Mouse (Mus musculus) MEL (cell line): Measurements from ENCODE around the gene Gabra1. TPM values are rescaled to one million over a fixed set of nuclear protein-coding genes. Genes with fewer than 3 reads are reported as not detected.

Experiments used
- DNase-seq: peaks from one replicate; pipeline ENCODE4 v3.0.0; 2011; ENCODE audit warnings: low read depth, low spot score
- H3K27ac ChIP-seq: 2 replicates; pipeline ENCODE4 v1.5.1; 2012; ENCODE audit warnings: low read depth, mild to moderate bottlenecking, control low read depth, low read length, moderate library complexity; ENCODE audit not compliant: control insufficient read depth
- H3K27me3 ChIP-seq, 2 experiments: fragments of 150-350 bp in 1 of 2; sonication (generic) in 1 of 2; 2 replicates each; pipeline ENCODE4 v1.6.1; 2012; ENCODE audit warnings: low read length in 2 of 2, mild to moderate bottlenecking in 2 of 2, improper control_type of control experiment in 1 of 2, moderate library complexity in 1 of 2; ENCODE audit not compliant: insufficient read depth in 2 of 2, control insufficient read depth in 1 of 2
- H3K36me3 ChIP-seq, 2 experiments: 2 replicates each; pipeline ENCODE4 v1.6.1; 2012 to 2014; ENCODE audit warnings: low read length in 2 of 2, improper control_type of control experiment in 1 of 2, inconsistent platforms in 1 of 2, mild to moderate bottlenecking in 1 of 2; ENCODE audit not compliant: insufficient read depth in 2 of 2, control insufficient read depth in 1 of 2
- H3K4me1 ChIP-seq, 2 experiments: fragments of 150-350 bp in 1 of 2; sonication (generic) in 1 of 2; 2 replicates each; pipeline ENCODE4 v1.6.1; 2012; ENCODE audit warnings: low read length in 2 of 2, improper control_type of control experiment in 1 of 2, mild to moderate bottlenecking in 1 of 2; ENCODE audit not compliant: insufficient read depth in 2 of 2, control insufficient read depth in 1 of 2
- H3K4me3 ChIP-seq, 2 experiments: fragments of 150-350 bp in 1 of 2; sonication (generic) in 1 of 2; 2 replicates each; pipeline ENCODE4 v1.5.1; 2012; ENCODE audit warnings: low read depth in 2 of 2, low read length in 2 of 2, mild to moderate bottlenecking in 2 of 2, moderate library complexity in 2 of 2, control low read depth in 1 of 2, improper control_type of control experiment in 1 of 2; ENCODE audit not compliant: control insufficient read depth in 1 of 2, insufficient read depth in 1 of 2
- H3K79me2 ChIP-seq: 2 replicates; pipeline ENCODE4 v1.6.1; 2012; ENCODE audit warnings: mild to moderate bottlenecking, low read length, moderate library complexity; ENCODE audit not compliant: control insufficient read depth, poor library complexity, insufficient read depth
- H3K9ac ChIP-seq: 2 replicates; pipeline ENCODE4 v1.6.1; 2012; ENCODE audit warnings: low read depth, mild to moderate bottlenecking, control low read depth, low read length, moderate library complexity; ENCODE audit not compliant: control insufficient read depth, poor library complexity, severe bottlenecking
- H3K9me3 ChIP-seq: fragments of 150-350 bp; sonication (generic); replicated peaks from 2 replicates; pipeline ENCODE4 v1.6.1; 2012; ENCODE audit warnings: mild to moderate bottlenecking, low read length, improper control_type of control experiment, moderate library complexity; ENCODE audit not compliant: insufficient read depth
- BHLHE40 ChIP-seq: IDR thresholded peaks from 2 replicates; pipeline ENCODE4 v1.6.1; 2012; ENCODE audit warnings: low read depth, mild to moderate bottlenecking, inconsistent platforms, low read length, improper control_type of control experiment, borderline replicate concordance
- E2F4 ChIP-seq: IDR thresholded peaks from 2 replicates; pipeline ENCODE4 v1.6.1; 2011; ENCODE audit warnings: low read depth, low read length, improper control_type of control experiment, borderline replicate concordance
- HCFC1 ChIP-seq: IDR thresholded peaks from 2 replicates; pipeline ENCODE4 v1.6.1; 2012; ENCODE audit warnings: low read depth, mild to moderate bottlenecking, inconsistent platforms, low read length, improper control_type of control experiment, moderate library complexity
- KAT2A ChIP-seq: conservative IDR thresholded peaks from 2 replicates; pipeline ENCODE4 v1.6.1; 2012; ENCODE audit warnings: low read depth, low read length, improper control_type of control experiment, inconsistent platforms
- MAFK ChIP-seq: IDR thresholded peaks from 2 replicates; pipeline ENCODE4 v1.6.1; 2011; ENCODE audit warnings: low read depth, mild to moderate bottlenecking, low read length, improper control_type of control experiment, borderline replicate concordance
- MAX ChIP-seq: IDR thresholded peaks from 2 replicates; pipeline ENCODE4 v1.6.1; 2011; ENCODE audit warnings: low read length, improper control_type of control experiment
- MAZ ChIP-seq: IDR thresholded peaks from 2 replicates; pipeline ENCODE4 v1.6.1; 2012; ENCODE audit warnings: low read depth, mild to moderate bottlenecking, inconsistent platforms, low read length, improper control_type of control experiment
- MEF2A ChIP-seq: IDR thresholded peaks from 2 replicates; pipeline ENCODE4 v1.6.1; 2014; ENCODE audit warnings: low read depth, mild to moderate bottlenecking, inconsistent platforms, low read length, improper control_type of control experiment; ENCODE audit not compliant: poor library complexity, insufficient replicate concordance, severe bottlenecking; ENCODE audit errors: extremely low read depth
- NRF1 ChIP-seq: IDR thresholded peaks from 2 replicates; pipeline ENCODE4 v1.6.1; 2014; ENCODE audit warnings: low read depth, mild to moderate bottlenecking, inconsistent platforms, low read length, improper control_type of control experiment, moderate library complexity; ENCODE audit not compliant: poor library complexity, insufficient read depth, severe bottlenecking
- POLR2A ChIP-seq, 2 experiments: IDR thresholded peaks; 2 replicates each; pipeline ENCODE4 v1.6.1; 2011 to 2012; ENCODE audit warnings: low read length in 2 of 2, mild to moderate bottlenecking in 2 of 2, control low read depth in 1 of 2, improper control_type of control experiment in 1 of 2, low read depth in 1 of 2, moderate library complexity in 1 of 2; ENCODE audit not compliant: control insufficient read depth in 1 of 2, insufficient read depth in 1 of 2, poor library complexity in 1 of 2
- SIN3A ChIP-seq: IDR thresholded peaks from 2 replicates; pipeline ENCODE4 v1.6.1; 2012; ENCODE audit warnings: low read length, improper control_type of control experiment, inconsistent platforms
- TBP ChIP-seq: IDR thresholded peaks from 2 replicates; pipeline ENCODE4 v1.8.0; 2011; ENCODE audit warnings: low read depth, low read length, improper control_type of control experiment
- TCF12 ChIP-seq: IDR thresholded peaks from 2 replicates; pipeline ENCODE4 v1.6.1; 2014; ENCODE audit warnings: low read depth, mild to moderate bottlenecking, inconsistent platforms, low read length, improper control_type of control experiment, moderate library complexity
- UBTF ChIP-seq: IDR thresholded peaks from 2 replicates; pipeline ENCODE4 v1.6.1; 2012; ENCODE audit warnings: low read depth, mild to moderate bottlenecking, inconsistent platforms, low read length, improper control_type of control experiment, moderate library complexity, borderline replicate concordance; ENCODE audit not compliant: insufficient read depth
- USF1 ChIP-seq: IDR thresholded peaks from 2 replicates; pipeline ENCODE4 v1.6.1; 2014; ENCODE audit warnings: low read depth, mild to moderate bottlenecking, inconsistent platforms, low read length, improper control_type of control experiment, moderate library complexity
- ZC3H11A ChIP-seq: IDR thresholded peaks from 2 replicates; pipeline ENCODE4 v1.6.1; 2012; ENCODE audit warnings: low read depth, mild to moderate bottlenecking, inconsistent platforms, low read length, improper control_type of control experiment
- ZKSCAN1 ChIP-seq: IDR thresholded peaks from 2 replicates; pipeline ENCODE4 v1.6.1; 2012; ENCODE audit warnings: low read depth, mild to moderate bottlenecking, inconsistent platforms, low read length, improper control_type of control experiment, moderate library complexity
- polyA plus RNA-seq, 2 experiments: library from polyadenylated mRNA; stranded (reverse) in 1 of 2; unstranded in 1 of 2; fragments of >175 nt in 1 of 2; fragments of >200 nt in 1 of 2; gene quantifications; 2 replicates each; pipeline versions ENCODE4 v1.2.1 to v1.2.4; 2012; ENCODE audit warnings: low replicate concordance in 2 of 2, low read depth in 1 of 2; ENCODE audit not compliant: insufficient read length in 2 of 2, insufficient read depth in 1 of 2, missing spikeins in 1 of 2
- total RNA-seq: library from RNA; depleted of rRNA; stranded (reverse); fragments of 300-350 nt; gene quantifications from 2 replicates; pipeline ENCODE4 v1.2.3, GENCODE M21; 2012; rRNA removed

Gabra1 gene
- total and polyA plus RNA-seq, 3 experiments: not detected

- no peaks in the 10 kb centered on the region for H3K4me1 ChIP-seq
- no peaks in the 10 kb centered on the region for H3K79me2 ChIP-seq
- no peaks in the 10 kb centered on the region for H3K27me3 ChIP-seq
- no peak for DNase-seq
- TF ChIP-seq ZC3H11A: no peak
- TF ChIP-seq BHLHE40: no peak
- TF ChIP-seq UBTF: no peak
- TF ChIP-seq TBP: no peak
- no peak for TF ChIP-seq HCFC1
- TF ChIP-seq, all 39 proteins: peak for 0
- H3K27ac ChIP-seq: no peak overlapping the region
- H3K9me3 ChIP-seq: no peaks in the 10 kb centered on the region
- no peak overlapping the region for H3K9ac ChIP-seq
- H3K4me3 ChIP-seq: no peak overlapping the region
- no peaks in the 10 kb centered on the region for H3K36me3 ChIP-seq
These were observed 73.1 kb downstream of the Gabra1 start for GRCm38 (mm10) chr11:42109627-42110026.

GRCm38 (mm10) chr11:42095556-42095955, 87.2 kb downstream of the Gabra1 start:
- no peak for DNase-seq
- H3K27me3 ChIP-seq: no peaks in the 10 kb centered on the region
- H3K27ac ChIP-seq: no peak overlapping the region
- H3K4me1 ChIP-seq: no peaks in the 10 kb centered on the region
- H3K9ac ChIP-seq: no peak overlapping the region
- H3K4me3 ChIP-seq: no peak overlapping the region
- TF ChIP-seq TCF12 (no peak), KAT2A (no peak), MAFK (no peak), MAX (no peak), SIN3A (no peak), UBTF (no peak), E2F4 (no peak), MEF2A (no peak), POLR2A (IDR thresholded peaks at IDR 0.05; ENCODE audit: control insufficient read depth in 1 of 2, insufficient read depth in 1 of 2, low read depth in 1 of 2, low read length in 2 of 2, poor library complexity in 1 of 2) (no peak), USF1 (no peak), MAZ (no peak), ZKSCAN1 (no peak), NRF1 (no peak)
- no peaks in the 10 kb centered on the region for H3K36me3 ChIP-seq
- no peaks in the 10 kb centered on the region for H3K9me3 ChIP-seq
- H3K79me2 ChIP-seq: no peaks in the 10 kb centered on the region

Other genes with a start within 250 kb of the Gabra1 start
- 0.07 TPM in 1 of 2 replicates, not detected in the other for gene Gabrg2, start 182.1 kb downstream of the Gabra1 start, total RNA-seq
- gene Gabrg2, start 182.1 kb downstream of the Gabra1 start, polyA plus RNA-seq: not detected
- not detected in 2 replicates for gene Gabra6, start 138.1 kb upstream of the Gabra1 start, total RNA-seq
- gene Gabra6, start 138.1 kb upstream of the Gabra1 start, polyA plus RNA-seq: not detected
- not detected in 2 replicates for gene Gabrb2, start 236.8 kb upstream of the Gabra1 start, total RNA-seq
- gene Gabrb2, start 236.8 kb upstream of the Gabra1 start, polyA plus RNA-seq: not detected